Mouse (Mus musculus) brown adipose tissue, adult 24 weeks (tissue): ENCODE measurements around the gene Robo1. TPM values are rescaled to one million over a fixed set of nuclear protein-coding genes. Genes with fewer than 3 reads are reported as not detected.

Experiments used
- H3K27ac ChIP-seq: fragments of 200-500 bp; replicated peaks from 2 replicates; pipeline ENCODE4 v1.5.1; 2012; ENCODE audit warnings: low read depth, mild to moderate bottlenecking, low read length
- H3K4me1 ChIP-seq: fragments of 200-500 bp; 2 replicates; pipeline ENCODE4 v1.6.1; 2012; ENCODE audit warnings: low read length, mixed read lengths; ENCODE audit not compliant: control insufficient read depth, insufficient read depth, insufficient read length
- H3K4me3 ChIP-seq: fragments of 200-500 bp; 2 replicates; pipeline ENCODE4 v1.5.1; 2012; ENCODE audit warnings: low read depth, mild to moderate bottlenecking, low read length, moderate library complexity; ENCODE audit not compliant: insufficient read depth
- polyA plus RNA-seq: library from polyadenylated mRNA; stranded (reverse); fragments of >200 nt; gene quantifications from 2 replicates; pipeline ENCODE4 v1.2.4, GENCODE M21; 2012; ENCODE audit not compliant: missing spikeins, insufficient read depth, insufficient read length

Gene Robo1
- polyA plus RNA-seq, 1 experiment: 0.63 TPM

- Histone ChIP-seq H3K4me3 (no peak overlapping the region), H3K27ac (no peak overlapping the region), H3K4me1 (no peaks in the 10 kb centered on the region)
Observed at GRCm38 (mm10) chr16:72967509-72967908, 659.4 kb downstream of the Robo1 start.

- no peak overlapping the region for H3K27ac ChIP-seq
- H3K4me3 ChIP-seq: no peak overlapping the region
- H3K4me1 ChIP-seq: no peaks in the 10 kb centered on the region
Observed at GRCm38 (mm10) chr16:72969990-72970389, 661.9 kb downstream of the Robo1 start.

- Histone ChIP-seq H3K27ac (no peak overlapping the region), H3K4me1 (no peaks in the 10 kb centered on the region), H3K4me3 (no peak overlapping the region)
Observed at GRCm38 (mm10) chr16:72973685-72974084, 665.6 kb downstream of the Robo1 start.

- H3K27ac ChIP-seq: no peak overlapping the region
- no peak overlapping the region for H3K4me3 ChIP-seq
- H3K4me1 ChIP-seq: no peaks in the 10 kb centered on the region
Observed at GRCm38 (mm10) chr16:72974681-72975080, 666.6 kb downstream of the Robo1 start.

GRCm38 (mm10) chr16:72976849-72977576, 668.9 kb downstream of the Robo1 start:
- H3K4me3 ChIP-seq: no peak overlapping the region
- H3K27ac ChIP-seq: no peak overlapping the region
- no peaks in the 10 kb centered on the region for H3K4me1 ChIP-seq

- Histone ChIP-seq H3K4me3 (no peak overlapping the region), H3K4me1 (no peaks in the 10 kb centered on the region), H3K27ac (no peak overlapping the region)
Observed at GRCm38 (mm10) chr16:72979407-72980219, 671.5 kb downstream of the Robo1 start.

GRCm38 (mm10) chr16:72990376-72991167, 682.5 kb downstream of the Robo1 start:
- Histone ChIP-seq H3K4me1 (no peaks in the 10 kb centered on the region), H3K27ac (no peak overlapping the region), H3K4me3 (no peak overlapping the region)

GRCm38 (mm10) chr16:72993189-72993588, 685.1 kb downstream of the Robo1 start:
- H3K4me1 ChIP-seq: no peaks in the 10 kb centered on the region
- H3K4me3 ChIP-seq: no peak overlapping the region
- H3K27ac ChIP-seq: no peak overlapping the region

- H3K4me1 ChIP-seq: no peaks in the 10 kb centered on the region
- H3K27ac ChIP-seq: no peak overlapping the region
- H3K4me3 ChIP-seq: no peak overlapping the region
Observed at GRCm38 (mm10) chr16:72993594-72993993, 685.5 kb downstream of the Robo1 start.

GRCm38 (mm10) chr16:72995251-72995954, 687.3 kb downstream of the Robo1 start:
- no peak overlapping the region for H3K4me3 ChIP-seq
- H3K4me1 ChIP-seq: no peaks in the 10 kb centered on the region
- no peak overlapping the region for H3K27ac ChIP-seq

GRCm38 (mm10) chr16:72995955-72996535, 687.9 kb downstream of the Robo1 start:
- H3K4me3 ChIP-seq: no peak overlapping the region
- no peaks in the 10 kb centered on the region for H3K4me1 ChIP-seq
- no peak overlapping the region for H3K27ac ChIP-seq

GRCm38 (mm10) chr16:72998677-72999076, 690.6 kb downstream of the Robo1 start:
- no peak overlapping the region for H3K4me3 ChIP-seq
- no peaks in the 10 kb centered on the region for H3K4me1 ChIP-seq
- no peak overlapping the region for H3K27ac ChIP-seq

GRCm38 (mm10) chr16:73002685-73003084, 694.6 kb downstream of the Robo1 start:
- H3K27ac ChIP-seq: no peak overlapping the region
- H3K4me3 ChIP-seq: no peak overlapping the region
- H3K4me1 ChIP-seq: no peaks in the 10 kb centered on the region

- H3K4me1 ChIP-seq: no peaks in the 10 kb centered on the region
- H3K4me3 ChIP-seq: no peak overlapping the region
- no peak overlapping the region for H3K27ac ChIP-seq
Observed at GRCm38 (mm10) chr16:73004601-73005000, 696.5 kb downstream of the Robo1 start.
